ENCODE assay signal across 10 mouse cellular contexts in genomic region chr7:130860721-130861142, GRCm38 (mm10). TPM values are rescaled to one million over a fixed set of nuclear protein-coding genes. Genes with fewer than 3 reads are reported as not detected.
A peak's percentile ranks its signal among the peaks of the same experiment; 100 is the strongest.
DNase-seq lines count a peak whose midpoint lies in the region; ATAC-seq and TF ChIP-seq lines count a peak whose summit lies in the region.
"Had no signal": no experiment of that assay in that cellular context is flagged by ENCODE, and none has a peak within 500 bp of the region (broad histone marks: within the 10 kb centered on the region; RNA-seq: fewer than 3 reads in every experiment).

No protein-coding gene starts in this region.

- peak; percentile 9; the same call in 1 of the 2 replicates for ATAC-seq in forebrain, embryonic 14.5 days
- no peak for ATAC-seq in lung, embryonic 16.5 days (ENCODE audit: low read depth)

- H3K4me3 ChIP-seq in C2C12 (ENCODE audit: insufficient read depth, poor library complexity, severe bottlenecking) = no peak overlapping the region
- H3K4me3 ChIP-seq in forebrain, embryonic 14.5 days (ENCODE audit: low read depth, low read length) = no peak overlapping the region
- no peak overlapping the region for H3K4me3 ChIP-seq in lung, embryonic 16.5 days (ENCODE audit: low read length)
- H3K4me3 ChIP-seq: erythroblast, embryonic 14.5 days had no signal

- H3K79me3 ChIP-seq in C2C12 (ENCODE audit: low read depth) = no peaks in the 10 kb centered on the region

- no peaks in the 10 kb centered on the region for H3K27me3 ChIP-seq in C2C12 (ENCODE audit: control insufficient read depth, insufficient read depth, insufficient read length)
- 0 out of 2 replicates have a peak, but pooled peaks cover 5% of the 10 kb centered on the region for H3K27me3 ChIP-seq in forebrain, embryonic 14.5 days (replicated peaks; ENCODE audit: control insufficient read depth, insufficient read depth, low read length)
- H3K27me3 ChIP-seq in lung, embryonic 16.5 days (ENCODE audit: control insufficient read depth, insufficient read depth, low read depth, low read length) = no peaks in the 10 kb centered on the region

- H3K9me3 ChIP-seq in forebrain, embryonic 14.5 days (replicated peaks; ENCODE audit: control insufficient read depth, low read length) = no peaks in the 10 kb centered on the region
- H3K9me3 ChIP-seq in lung, embryonic 16.5 days (ENCODE audit: control insufficient read depth, low read length) = no peaks in the 10 kb centered on the region

- H3ac ChIP-seq in C2C12 (ENCODE audit: control insufficient read depth, insufficient read length, low read depth) = no peak overlapping the region

- no peak for TF ChIP-seq CTCF in C2C12 (IDR thresholded peaks at IDR 0.05; ENCODE audit: control insufficient read depth, insufficient read depth, insufficient read length)

- no peaks in the 10 kb centered on the region for H3K79me2 ChIP-seq in C2C12 (ENCODE audit: control insufficient read depth, insufficient read depth)

- peak overlapping the region; percentile 0; the same call in 1 of the 2 replicates for H3K9ac ChIP-seq in forebrain, embryonic 14.5 days (ENCODE audit: low read length)
- H3K9ac ChIP-seq in lung, embryonic 16.5 days (ENCODE audit: low read length) = no peak overlapping the region

- DNase-seq in gastrocnemius, postnatal 14 days = peak; percentile 18
- no peak for DNase-seq in gastrocnemius, adult 8-10 months (ENCODE audit: low spot score in 2 of 2)
- DNase-seq in forebrain, embryonic 14.5 days (ENCODE audit: low spot score) = peak; percentile 68
- DNase-seq in thymus, postnatal 0 days (ENCODE audit: low spot score) = no peak
- no peak for DNase-seq in adrenal gland, postnatal 36 days
- no peak for DNase-seq in spleen, postnatal 4 days (ENCODE audit: low spot score in 2 of 2)

- no peaks in the 10 kb centered on the region for H3K36me3 ChIP-seq in C2C12 (ENCODE audit: control insufficient read depth, insufficient read depth)
- H3K36me3 ChIP-seq in forebrain, embryonic 14.5 days (ENCODE audit: control insufficient read depth, insufficient read depth, low read length) = no peaks in the 10 kb centered on the region
- no peaks in the 10 kb centered on the region for H3K36me3 ChIP-seq in lung, embryonic 16.5 days (ENCODE audit: control insufficient read depth, insufficient read depth, low read length)
- H3K36me3 ChIP-seq: G1E had no signal

- H3K4me2 ChIP-seq in forebrain, embryonic 14.5 days (ENCODE audit: low read length) = no peak overlapping the region
- no peak overlapping the region for H3K4me2 ChIP-seq in lung, embryonic 16.5 days (ENCODE audit: low read depth, low read length)

- H3K4me1 ChIP-seq in forebrain, embryonic 14.5 days (ENCODE audit: control insufficient read depth, insufficient read depth, low read length) = peaks cover 14% of the 10 kb centered on the region
- peaks cover 25% of the 10 kb centered on the region for H3K4me1 ChIP-seq in lung, embryonic 16.5 days (replicated peaks; ENCODE audit: control insufficient read depth, insufficient read depth, low read length)

- 14% methylated on average over 11 of the region's 11 CpGs for WGBS in forebrain, embryonic 14.5 days
- 32% methylated on average over 11 of the region's 11 CpGs for WGBS in lung, embryonic 16.5 days

- peak overlapping the region; percentile 50; the same call in 1 of the 2 replicates for H3K27ac ChIP-seq in forebrain, embryonic 14.5 days (ENCODE audit: low read depth, low read length)
- peak overlapping the region; percentile 5; the same call in 1 of the 2 replicates for H3K27ac ChIP-seq in lung, embryonic 16.5 days (ENCODE audit: low read length)

- intact Hi-C loops in gastrocnemius, postnatal 14 days (cut with DNase I; ENCODE audit: low total_unique reads) = no loop called here

TF ChIP-seq in C2C12, 6 proteins besides CTCF, POLR2A, EP300 and RAD21:
- TF ChIP-seq FOSL1 (IDR thresholded peaks at IDR 0.05; ENCODE audit: insufficient read depth, low read length, poor library complexity, severe bottlenecking) = no peak
- peak; percentile 69 for TF ChIP-seq MYOD1 (IDR thresholded peaks at IDR 0.05; ENCODE audit: control insufficient read depth, insufficient read length, low read depth)

RNA-seq across cellular contexts. Expression of gene Plekha1, which starts 4.8 kb away (rescaled TPM):
- total RNA-seq in gastrocnemius, postnatal 14 days (2021) = 10 to 100 TPM; 23.8 to 29.4 TPM
- 10 to 100 TPM; 25.3 to 34.4 (median 28.3) TPM for total RNA-seq in gastrocnemius, adult 8-10 months (2022)
- polyA plus RNA-seq in C2C12 (2012; fragmentation: generic; extraction: Trizol) = 9.9 TPM
- 30.6 and 43.9 TPM in 2 replicates for polyA plus RNA-seq in forebrain, embryonic 14.5 days (2014; fragmentation: Nextera tagmentation; extraction: Ambion mirVana)
- 70.0 and 71.8 TPM in 2 replicates for polyA plus RNA-seq in lung, embryonic 16.5 days (2015; fragmentation: Nextera tagmentation; extraction: Ambion mirVana)
- 17.6 and 20.7 TPM in 2 replicates for polyA plus RNA-seq in thymus, postnatal 0 days (2015; fragmentation: Nextera tagmentation; extraction: Ambion mirVana)
- total RNA-seq in adrenal gland, postnatal 36 days (2021) = 10 to 100 TPM; 22.7 to 32.2 TPM
- polyA plus RNA-seq: erythroblast, embryonic 14.5 days; G1E had no signal

Comparison
In these comparisons a context has a peak if more than half of its experiments do, and no peak if none do; other contexts are left out.
1. DNase-seq: peak in gastrocnemius, postnatal 14 days (single experiment) and forebrain, embryonic 14.5 days (single experiment); none in gastrocnemius, adult 8-10 months (0 of 2), thymus, postnatal 0 days (single experiment), adrenal gland, postnatal 36 days (0 of 2) and spleen, postnatal 4 days (0 of 2).